Mouse (Mus musculus): ENCODE measurements at regions not wholly inside any gene's neighbourhood (a gene's known extent, or its start where the extent isn't known, plus 50 kb on each side); places are given as distances from the start of the nearest gene placed in this dataset.

DNA sequence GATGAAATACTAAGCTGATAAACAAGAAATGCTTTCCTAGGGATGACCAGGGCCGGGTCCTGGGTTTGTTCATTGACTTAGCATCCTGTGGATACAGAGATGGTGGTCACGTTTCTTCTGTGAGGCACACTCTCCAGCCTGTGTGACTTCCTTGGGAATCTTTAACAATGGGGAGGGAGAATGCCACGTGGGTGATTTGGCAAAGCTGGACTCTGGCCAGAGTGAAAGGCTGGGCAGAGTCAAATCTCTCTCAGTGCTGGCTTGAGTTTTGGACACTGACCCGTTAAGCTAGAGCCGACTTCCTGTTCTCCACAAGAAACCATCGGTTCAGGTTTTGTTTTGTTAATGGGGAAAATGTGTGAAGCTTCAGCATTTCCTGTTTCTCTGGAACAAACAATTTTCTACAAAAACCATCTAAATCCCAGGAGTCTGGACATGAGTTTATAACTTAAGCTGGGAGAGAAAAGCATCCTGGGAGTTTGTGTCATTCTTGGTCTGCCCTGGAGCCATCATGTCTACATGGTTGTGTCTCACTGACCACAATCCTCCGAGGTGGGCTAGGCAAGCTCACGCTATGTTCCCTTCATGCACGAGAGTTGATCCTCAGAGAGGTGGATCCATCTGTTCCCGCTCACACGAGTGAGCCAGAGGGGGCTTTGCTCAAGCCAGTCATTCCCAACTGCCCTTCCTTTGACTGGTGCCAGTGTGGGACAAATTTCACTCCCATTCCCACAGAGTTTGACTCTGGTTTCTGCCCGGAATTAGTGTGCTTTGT is 190.0 kb downstream of the Pten start:
- H3K4me3 ChIP-seq (replicated peaks; ENCODE audit: control insufficient read depth, low read depth, low read length), result no peak overlapping the region
- TF ChIP-seq CTCF (IDR thresholded peaks at IDR 0.05; ENCODE audit: control insufficient read depth, insufficient read depth, low read length) (no peak), POLR2A (IDR thresholded peaks at IDR 0.05; ENCODE audit: borderline replicate concordance, control insufficient read depth, low read depth, low read length) (no peak)
- H3K27ac ChIP-seq (ENCODE audit: control insufficient read depth, insufficient read depth, low read depth, low read length, poor library complexity), result no peak overlapping the region
- 79% methylated on average over 12 of the region's 12 CpGs for WGBS
- peaks cover 5% of the 10 kb centered on the region for H3K4me1 ChIP-seq (ENCODE audit: control insufficient read depth, insufficient read depth, low read length)

DNA sequence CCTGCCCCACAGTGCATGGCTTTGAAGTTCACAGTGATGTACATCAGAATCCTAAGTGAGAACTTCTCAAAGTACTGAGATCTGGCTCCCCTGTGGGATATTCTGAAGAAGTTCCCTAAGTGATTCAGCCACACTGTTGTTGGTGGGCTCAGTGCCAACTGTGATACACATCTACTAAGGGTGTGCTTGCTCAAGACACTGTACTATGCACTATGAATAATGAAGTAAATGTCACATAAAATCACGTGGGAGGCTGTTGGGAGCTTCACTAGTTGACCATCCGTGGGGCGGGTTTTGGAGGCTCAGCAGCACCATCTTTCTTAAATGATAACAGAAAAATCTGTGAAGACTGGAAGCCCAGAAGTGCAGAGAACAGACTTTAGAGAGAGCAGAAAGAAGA is 193.0 kb downstream of the Pten start:
- WGBS, result 21% methylated on average over 3 of the region's 3 CpGs
- TF ChIP-seq POLR2A (IDR thresholded peaks at IDR 0.05; ENCODE audit: borderline replicate concordance, control insufficient read depth, low read depth, low read length), result no peak
- TF ChIP-seq CTCF (IDR thresholded peaks at IDR 0.05; ENCODE audit: control insufficient read depth, insufficient read depth, low read length), result no peak
- H3K4me3 ChIP-seq (replicated peaks; ENCODE audit: control insufficient read depth, low read depth, low read length), result no peak overlapping the region
- H3K4me1 ChIP-seq (ENCODE audit: control insufficient read depth, insufficient read depth, low read length), result peaks cover 14% of the 10 kb centered on the region
- peak overlapping the region; percentile 45; the same call in 1 of the 2 replicates for H3K27ac ChIP-seq (ENCODE audit: control insufficient read depth, insufficient read depth, low read depth, low read length, poor library complexity)

- peak overlapping the region; percentile 59; the same call in 1 of the 2 replicates for H3K27ac ChIP-seq (ENCODE audit: control insufficient read depth, insufficient read depth, low read depth, low read length, poor library complexity)
- TF ChIP-seq CTCF (IDR thresholded peaks at IDR 0.05; ENCODE audit: control insufficient read depth, insufficient read depth, low read length) (no peak), POLR2A (IDR thresholded peaks at IDR 0.05; ENCODE audit: borderline replicate concordance, control insufficient read depth, low read depth, low read length) (no peak)
- H3K4me3 ChIP-seq (replicated peaks; ENCODE audit: control insufficient read depth, low read depth, low read length), result no peak overlapping the region
- 10% methylated on average over 1 of the region's 1 CpGs for WGBS
- H3K4me1 ChIP-seq (ENCODE audit: control insufficient read depth, insufficient read depth, low read length), result peaks cover 14% of the 10 kb centered on the region
Observed at GRCm38 (mm10) chr19:32950794-32951193, 193.5 kb downstream of the Pten start.

GRCm38 (mm10) chr19:32952425-32952824 is 195.1 kb downstream of the Pten start:
- H3K4me3 ChIP-seq (replicated peaks; ENCODE audit: control insufficient read depth, low read depth, low read length), result no peak overlapping the region
- 63% methylated on average over 4 of the region's 4 CpGs for WGBS
- no peak for TF ChIP-seq CTCF (IDR thresholded peaks at IDR 0.05; ENCODE audit: control insufficient read depth, insufficient read depth, low read length)
- no peak for TF ChIP-seq POLR2A (IDR thresholded peaks at IDR 0.05; ENCODE audit: borderline replicate concordance, control insufficient read depth, low read depth, low read length)
- peaks cover 16% of the 10 kb centered on the region for H3K4me1 ChIP-seq (ENCODE audit: control insufficient read depth, insufficient read depth, low read length)
- H3K27ac ChIP-seq (ENCODE audit: control insufficient read depth, insufficient read depth, low read depth, low read length, poor library complexity), result peak overlapping the region; percentile 85

GRCm38 (mm10) chr19:32952928-32953687 is 195.8 kb downstream of the Pten start:
- Histone ChIP-seq H3K4me3 (replicated peaks; ENCODE audit: control insufficient read depth, low read depth, low read length) (peak overlapping the region; percentile 5), H3K4me1 (ENCODE audit: control insufficient read depth, insufficient read depth, low read length) (peaks cover 16% of the 10 kb centered on the region)
- TF ChIP-seq POLR2A (IDR thresholded peaks at IDR 0.05; ENCODE audit: borderline replicate concordance, control insufficient read depth, low read depth, low read length) (0 out of 2 replicates have a peak, but pooled peaks have one; percentile 21), CTCF (IDR thresholded peaks at IDR 0.05; ENCODE audit: control insufficient read depth, insufficient read depth, low read length) (no peak)

DNA sequence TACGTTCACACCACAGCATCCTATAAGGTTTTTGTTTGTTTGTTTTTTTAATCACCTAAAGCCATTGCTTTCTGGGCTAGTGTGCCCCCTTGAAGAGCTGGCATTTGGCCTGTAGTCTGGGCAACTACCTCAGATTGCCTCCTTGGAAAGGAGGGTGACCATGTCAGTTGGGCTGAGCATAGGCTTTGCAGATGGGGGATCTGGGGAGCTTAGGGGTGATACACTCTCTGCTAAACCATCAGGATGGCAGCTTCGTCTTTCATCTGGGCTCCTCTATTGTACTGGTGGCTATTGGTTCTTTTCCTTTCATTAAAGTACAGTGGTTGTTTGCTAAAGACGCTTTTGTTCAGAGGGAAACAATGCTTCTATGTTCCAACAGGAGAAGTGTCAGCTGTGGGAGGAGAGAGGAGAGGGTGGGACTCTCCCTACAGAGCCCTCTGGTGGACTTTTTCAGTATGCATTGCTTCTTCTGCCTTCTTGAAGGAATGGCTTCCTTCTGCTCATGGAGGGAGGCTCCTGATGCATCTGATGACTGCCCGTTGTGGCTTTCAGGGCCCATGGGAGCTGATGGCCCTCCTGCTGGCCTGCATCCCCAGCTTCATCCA is 196.8 kb downstream of the Pten start:
- WGBS, result 11% methylated on average over 4 of the region's 4 CpGs
- Histone ChIP-seq H3K4me1 (ENCODE audit: control insufficient read depth, insufficient read depth, low read length) (peaks cover 16% of the 10 kb centered on the region), H3K4me3 (replicated peaks; ENCODE audit: control insufficient read depth, low read depth, low read length) (no peak overlapping the region), H3K27ac (ENCODE audit: control insufficient read depth, insufficient read depth, low read depth, low read length, poor library complexity) (peak overlapping the region; percentile 85; the same call in 1 of the 2 replicates)
- TF ChIP-seq POLR2A (IDR thresholded peaks at IDR 0.05; ENCODE audit: borderline replicate concordance, control insufficient read depth, low read depth, low read length) (no peak), CTCF (IDR thresholded peaks at IDR 0.05; ENCODE audit: control insufficient read depth, insufficient read depth, low read length) (peak; percentile 56; the same call in 1 of the 2 replicates)

More at GRCm38 (mm10) chr19:32952928-32953687, 195.8 kb downstream of the Pten start:
- WGBS, result 22% methylated on average over 11 of the region's 11 CpGs
- H3K27ac ChIP-seq (ENCODE audit: control insufficient read depth, insufficient read depth, low read depth, low read length, poor library complexity), result peak overlapping the region; percentile 85

DNA sequence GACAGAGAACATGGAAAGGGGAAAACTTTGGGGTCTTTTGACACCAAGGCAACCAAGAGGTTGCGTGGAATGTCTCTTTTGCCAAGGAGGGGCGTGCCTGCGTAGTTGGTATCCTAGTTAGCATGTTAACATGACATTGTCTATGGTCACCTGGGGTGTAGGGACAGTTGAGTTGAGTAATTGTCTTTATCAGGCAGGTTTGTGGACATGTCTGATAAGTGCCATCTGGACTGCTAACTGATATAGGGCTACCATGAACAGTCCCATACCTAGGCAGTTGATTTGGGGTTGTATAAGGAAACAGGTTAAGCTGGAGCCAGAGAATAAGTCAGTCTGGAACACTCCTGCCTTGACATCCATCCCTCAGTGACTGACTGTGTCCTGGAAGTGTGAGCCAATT is 197.6 kb downstream of the Pten start:
- H3K4me1 ChIP-seq (ENCODE audit: control insufficient read depth, insufficient read depth, low read length), result peaks cover 18% of the 10 kb centered on the region
- no peak overlapping the region for H3K27ac ChIP-seq (ENCODE audit: control insufficient read depth, insufficient read depth, low read depth, low read length, poor library complexity)
- TF ChIP-seq POLR2A (IDR thresholded peaks at IDR 0.05; ENCODE audit: borderline replicate concordance, control insufficient read depth, low read depth, low read length), result no peak
- no peak for TF ChIP-seq CTCF (IDR thresholded peaks at IDR 0.05; ENCODE audit: control insufficient read depth, insufficient read depth, low read length)
- no peak overlapping the region for H3K4me3 ChIP-seq (replicated peaks; ENCODE audit: control insufficient read depth, low read depth, low read length)
- WGBS, result 89% methylated on average over 3 of the region's 3 CpGs

Measured in bone marrow, adult 2 months (tissue).